Mouse (Mus musculus) brain, embryonic 14.5 days (tissue): ENCODE results near the gene Wdr20. TPM values are rescaled to one million over a fixed set of nuclear protein-coding genes. Genes with fewer than 3 reads are reported as not detected.

ENCODE experiments used
- DNase-seq: peaks from one replicate; pipeline ENCODE4 v3.0.0-alpha.2; 2011; ENCODE audit warnings: low read depth
- CTCF ChIP-seq: fragments of 200-500 bp; IDR thresholded peaks from 2 replicates; pipeline ENCODE4 v1.5.1; 2012; ENCODE audit warnings: inconsistent platforms, mild to moderate bottlenecking, moderate library complexity, borderline replicate concordance; ENCODE audit not compliant: insufficient read depth, insufficient read length; ENCODE audit errors: extremely low read depth
- POLR2A ChIP-seq: fragments of 200-500 bp; IDR thresholded peaks from 2 replicates; pipeline ENCODE4 v1.6.1; 2012; ENCODE audit warnings: mild to moderate bottlenecking, inconsistent platforms, borderline replicate concordance; ENCODE audit not compliant: poor library complexity, insufficient read depth, insufficient read length, severe bottlenecking; ENCODE audit errors: extremely low read depth
- polyA plus RNA-seq: library from polyadenylated mRNA; depleted of rRNA; stranded (reverse); fragments of >200 nt; gene quantifications from 2 replicates; pipeline ENCODE4 v1.2.3, GENCODE M21; 2012

Wdr20 gene
- polyA plus RNA-seq, 1 experiment: 28.6 TPM

DNA sequence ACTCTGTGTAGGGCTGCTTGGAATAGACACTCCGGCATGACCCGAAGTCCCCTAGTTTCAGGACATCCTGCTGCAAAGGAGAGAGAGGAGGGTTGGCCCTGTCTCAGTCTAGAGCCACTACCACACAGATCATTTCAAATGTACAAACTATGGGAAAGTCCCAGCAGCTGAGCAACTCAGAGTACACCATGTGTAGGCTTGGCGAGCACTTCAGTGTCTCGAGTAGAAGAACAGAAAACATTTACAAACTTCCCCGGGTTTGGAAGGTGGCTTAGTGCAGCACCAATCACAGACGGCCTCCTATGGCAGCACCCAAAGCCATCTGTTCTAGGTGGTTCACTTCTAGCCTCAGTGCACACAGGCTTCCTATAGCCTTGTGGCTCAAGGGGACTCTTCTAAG, 75.9 kb downstream of the Wdr20 start:
- TF ChIP-seq POLR2A: no peak
- no peak for TF ChIP-seq CTCF
- no peak for DNase-seq

DNA sequence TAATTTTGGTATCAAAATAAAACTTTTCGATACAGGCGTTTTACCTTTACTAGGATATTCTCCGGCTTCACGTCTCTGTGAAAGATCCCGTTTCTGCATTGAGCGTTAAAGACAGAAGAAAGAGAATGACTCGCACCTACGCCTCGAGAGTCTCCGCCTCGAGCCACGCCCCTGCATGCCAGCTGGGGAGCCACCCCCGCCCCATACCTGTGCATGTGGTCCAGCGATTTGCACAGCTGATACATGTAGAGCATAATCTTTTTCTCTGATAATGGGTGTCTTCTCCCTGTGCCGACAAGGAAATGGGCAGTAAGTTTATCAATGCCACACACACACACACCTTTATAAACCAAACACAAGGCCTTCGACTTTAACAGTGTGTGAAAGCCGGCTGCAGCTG, 77.2 kb downstream of the Wdr20 start:
- TF ChIP-seq POLR2A (no peak), CTCF (no peak)
- no peak for DNase-seq

DNA sequence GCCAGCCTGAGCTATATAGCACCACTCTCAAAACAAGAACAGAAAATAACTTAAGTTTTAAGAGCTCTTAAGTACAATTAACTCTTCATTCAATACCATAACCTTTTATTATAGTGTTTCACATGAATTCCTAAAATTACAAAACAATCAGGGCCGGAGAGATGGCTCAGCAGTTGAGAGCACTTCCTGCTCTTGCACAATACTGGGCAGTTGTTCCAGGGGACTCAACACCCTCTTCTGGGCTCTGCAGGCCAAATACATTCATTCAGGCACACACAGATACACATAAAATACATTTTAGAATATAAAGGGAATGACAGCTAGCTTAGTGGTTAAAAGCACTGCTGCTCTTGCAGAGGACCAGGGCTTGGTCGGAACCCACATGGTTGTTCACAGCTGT, 79.1 kb downstream of the Wdr20 start:
- no peak for DNase-seq
- TF ChIP-seq POLR2A (no peak), CTCF (no peak)

DNA sequence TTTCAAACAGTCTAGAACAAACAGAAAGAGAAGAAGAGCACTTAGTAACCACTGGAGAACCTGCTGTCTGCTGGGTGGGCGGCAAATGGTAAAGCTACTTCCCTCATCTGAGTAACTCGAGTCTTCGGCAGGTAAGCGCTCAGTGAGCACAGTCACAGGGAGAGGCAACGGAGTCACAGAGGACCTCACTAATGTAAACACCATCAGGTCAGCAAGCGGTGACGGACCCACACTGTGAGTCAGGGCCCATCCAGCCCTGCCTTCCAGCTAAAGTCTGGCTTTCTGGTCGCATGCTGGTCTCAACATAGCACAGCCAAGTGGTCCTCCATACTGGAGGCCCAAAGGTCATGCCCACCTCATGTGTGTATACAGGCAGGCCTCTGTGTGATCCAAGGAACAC, 81.6 kb downstream of the Wdr20 start:
- no peak for TF ChIP-seq CTCF
- TF ChIP-seq POLR2A: no peak
- DNase-seq: no peak

DNA sequence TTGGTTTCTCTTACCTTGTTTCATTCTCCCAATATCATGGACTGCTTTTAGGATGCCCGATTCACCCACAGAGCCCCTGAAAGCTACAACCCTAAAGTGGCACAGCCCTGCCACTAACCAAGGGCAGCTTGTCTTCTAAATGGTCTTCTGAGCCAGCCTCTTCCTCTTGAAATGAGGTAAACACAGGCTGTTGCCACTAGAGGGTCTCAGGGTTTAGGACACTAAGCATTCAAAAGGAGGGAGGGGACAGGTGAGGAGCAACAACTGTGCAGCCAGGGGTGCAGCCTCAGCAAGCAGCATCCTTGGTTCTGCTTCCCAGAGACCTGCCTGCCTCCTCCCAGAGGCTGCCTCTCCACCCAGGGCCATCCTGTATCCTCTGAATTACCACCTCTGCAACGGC, 84.0 kb downstream of the Wdr20 start:
- TF ChIP-seq POLR2A (no peak), CTCF (no peak)

DNA sequence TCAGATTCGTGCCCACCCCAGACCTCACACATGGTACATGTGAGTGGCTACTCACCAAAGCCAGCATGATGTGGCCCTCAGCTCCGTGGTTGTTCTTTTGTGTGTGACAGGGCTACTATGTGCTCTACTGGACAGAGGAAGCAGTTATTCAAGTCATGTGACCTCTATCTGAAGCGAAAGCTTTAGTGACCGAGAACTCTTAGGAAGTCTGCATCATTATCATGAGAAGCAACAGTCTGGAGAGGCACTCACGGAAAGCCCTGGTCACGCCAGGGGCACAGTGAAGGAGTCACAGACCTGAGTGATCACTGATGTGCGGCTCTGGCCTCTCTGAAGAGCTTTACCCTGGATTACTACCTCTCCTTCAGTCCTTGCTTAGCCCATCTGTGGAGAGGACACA, 84.6 kb downstream of the Wdr20 start:
- TF ChIP-seq POLR2A (no peak), CTCF (no peak)
- no peak for DNase-seq

More for the DNA sequence above, 84.0 kb downstream of the Wdr20 start:
- no peak for DNase-seq

DNA sequence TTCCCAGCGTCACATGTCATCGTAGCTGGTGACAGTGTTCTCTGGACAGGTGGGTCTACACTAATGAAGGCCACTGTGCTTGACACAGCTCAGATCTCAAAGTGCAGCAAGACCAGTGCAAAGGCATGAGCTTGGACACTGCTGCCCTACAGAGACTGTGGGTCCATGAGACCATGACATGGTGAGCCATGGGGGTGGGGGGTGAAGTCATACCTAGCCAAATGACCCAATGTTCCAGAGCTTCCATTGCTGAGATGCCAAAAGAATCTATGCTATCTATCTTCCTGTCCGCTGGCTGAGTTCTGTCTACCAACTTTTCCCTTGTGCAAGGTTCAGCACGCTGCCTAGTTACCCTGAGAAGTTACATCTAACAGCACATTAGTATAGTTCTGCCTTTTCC, 91.2 kb downstream of the Wdr20 start:
- no peak for DNase-seq
- TF ChIP-seq CTCF (no peak), POLR2A (no peak)

DNA sequence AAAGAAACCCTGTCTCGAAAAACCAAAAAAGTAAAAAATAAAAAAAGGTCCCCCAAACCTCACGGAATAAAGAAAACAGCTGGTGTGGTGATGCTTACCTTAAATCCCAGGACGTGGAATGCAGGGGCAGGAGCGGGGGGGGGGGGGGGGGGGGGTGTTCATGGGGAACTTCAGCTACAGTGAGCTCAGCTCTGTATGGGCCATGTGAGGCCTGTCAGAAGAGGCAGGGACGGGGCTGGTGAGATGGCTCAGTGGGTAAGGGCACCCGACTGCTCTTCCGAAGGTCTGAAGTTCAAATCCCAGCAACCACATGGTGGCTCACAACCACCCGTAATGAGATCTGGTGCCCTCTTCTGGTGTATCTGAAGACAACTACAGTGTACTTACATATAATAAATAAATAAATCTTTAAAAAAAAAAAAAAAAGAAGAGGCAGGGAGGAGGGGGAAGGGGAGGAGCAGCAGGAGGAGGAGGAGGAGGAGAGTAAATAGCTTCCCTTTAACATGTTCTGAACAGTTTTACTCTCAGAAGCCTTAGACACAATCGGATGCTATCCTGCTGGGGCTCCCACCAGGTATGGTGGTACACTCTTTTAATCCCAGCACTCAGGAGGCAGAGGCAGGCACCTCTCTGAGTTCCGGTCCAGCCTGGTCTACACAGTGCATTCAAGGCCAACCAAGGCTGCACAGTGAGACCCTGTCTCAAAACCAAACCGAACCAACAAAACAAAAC, 92.7 kb downstream of the Wdr20 start:
- no peak for DNase-seq
- no peak for TF ChIP-seq POLR2A
- no peak for TF ChIP-seq CTCF

DNA sequence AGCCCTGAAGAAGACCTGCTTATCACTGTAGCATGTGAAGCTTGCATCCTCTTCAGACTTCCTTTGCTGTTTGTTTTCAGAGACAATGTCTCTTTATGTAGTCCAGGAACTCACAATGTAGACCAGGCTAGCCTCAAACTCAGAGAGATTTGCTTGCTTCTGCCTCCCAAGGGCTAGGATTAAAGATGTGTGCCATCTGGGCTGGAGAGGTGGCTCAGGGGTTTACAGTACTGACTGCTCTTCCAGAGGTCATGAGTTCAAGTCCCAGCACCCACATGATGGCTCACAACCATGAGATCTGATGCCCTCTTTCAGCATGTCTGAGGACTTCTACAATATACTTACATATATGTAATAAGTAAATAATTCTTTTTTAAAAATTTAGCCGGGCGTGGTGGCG, 97.4 kb downstream of the Wdr20 start:
- TF ChIP-seq CTCF (no peak), POLR2A (no peak)
- no peak for DNase-seq

DNA sequence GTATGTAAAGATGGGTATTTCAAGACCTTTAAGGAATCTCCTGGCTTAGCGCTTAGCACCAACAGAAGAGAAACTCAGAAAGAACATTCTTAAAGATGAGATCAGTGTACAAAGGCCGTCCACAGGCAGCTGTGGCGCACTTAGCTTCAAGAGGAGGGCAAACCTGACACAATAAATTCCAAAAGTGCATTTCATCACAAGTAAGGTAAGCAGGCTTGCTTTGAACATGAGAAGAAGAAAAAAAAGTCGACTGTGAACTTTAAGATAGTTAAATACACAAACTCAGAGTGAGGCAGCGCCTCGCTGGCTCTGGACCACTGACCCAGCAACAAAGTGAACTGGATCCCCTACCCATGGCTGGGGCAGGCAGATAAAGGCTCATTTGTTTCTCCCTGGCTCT, 99.0 kb downstream of the Wdr20 start:
- no peak for DNase-seq
- TF ChIP-seq POLR2A (no peak), CTCF (no peak)

DNA sequence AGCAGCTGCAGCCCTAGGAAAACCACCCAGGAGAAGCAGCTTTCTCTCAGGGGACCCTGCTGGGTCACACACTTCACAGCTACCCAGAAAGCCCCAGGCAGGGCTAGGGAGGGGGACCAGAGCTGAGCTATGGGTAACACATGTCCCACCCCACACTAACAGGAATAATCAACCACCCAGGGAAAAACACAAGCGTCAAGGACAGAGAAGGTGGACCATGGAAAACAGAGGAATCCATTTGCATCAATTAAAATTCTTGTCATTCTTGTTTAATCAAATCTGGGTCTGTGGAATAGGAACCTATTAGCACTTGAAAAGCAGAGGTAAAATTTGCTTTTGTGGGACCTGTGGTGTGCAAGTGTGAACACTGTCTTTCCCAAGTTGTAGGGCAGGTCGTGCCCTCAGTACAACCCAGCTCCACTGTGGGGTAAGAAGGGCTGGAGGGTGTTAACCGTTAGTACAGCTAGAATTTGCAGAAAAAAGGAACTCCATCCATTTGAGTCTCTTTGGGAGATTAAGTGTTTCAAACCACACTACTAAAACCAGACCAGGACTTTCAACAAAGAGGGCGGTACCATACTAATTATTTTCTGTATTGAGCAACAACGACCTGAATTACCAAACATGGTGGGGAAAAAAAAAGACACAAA, 99.6 kb downstream of the Wdr20 start:
- peak; percentile 85 for DNase-seq
- TF ChIP-seq CTCF: no peak
- no peak for TF ChIP-seq POLR2A

DNA sequence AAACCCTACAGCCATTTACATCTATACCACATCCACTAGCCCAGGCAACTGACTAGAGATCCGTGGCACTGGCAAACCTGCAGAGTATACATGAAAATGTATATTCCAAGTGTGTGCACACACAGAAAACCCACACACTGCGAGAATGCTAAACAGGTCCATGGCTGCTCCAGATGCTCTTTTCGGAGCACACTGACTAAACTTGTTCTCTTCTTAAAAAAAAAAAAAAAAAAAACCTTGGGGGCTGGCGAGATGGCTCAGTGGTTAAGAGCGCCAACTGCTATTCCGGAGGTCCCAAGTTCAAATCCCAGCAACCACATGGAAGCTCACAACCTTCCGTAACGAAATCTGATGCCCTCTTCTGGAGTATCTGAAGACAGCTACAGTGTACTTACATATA, 100.1 kb downstream of the Wdr20 start:
- TF ChIP-seq POLR2A (no peak), CTCF (no peak)
- no peak for DNase-seq

DNA sequence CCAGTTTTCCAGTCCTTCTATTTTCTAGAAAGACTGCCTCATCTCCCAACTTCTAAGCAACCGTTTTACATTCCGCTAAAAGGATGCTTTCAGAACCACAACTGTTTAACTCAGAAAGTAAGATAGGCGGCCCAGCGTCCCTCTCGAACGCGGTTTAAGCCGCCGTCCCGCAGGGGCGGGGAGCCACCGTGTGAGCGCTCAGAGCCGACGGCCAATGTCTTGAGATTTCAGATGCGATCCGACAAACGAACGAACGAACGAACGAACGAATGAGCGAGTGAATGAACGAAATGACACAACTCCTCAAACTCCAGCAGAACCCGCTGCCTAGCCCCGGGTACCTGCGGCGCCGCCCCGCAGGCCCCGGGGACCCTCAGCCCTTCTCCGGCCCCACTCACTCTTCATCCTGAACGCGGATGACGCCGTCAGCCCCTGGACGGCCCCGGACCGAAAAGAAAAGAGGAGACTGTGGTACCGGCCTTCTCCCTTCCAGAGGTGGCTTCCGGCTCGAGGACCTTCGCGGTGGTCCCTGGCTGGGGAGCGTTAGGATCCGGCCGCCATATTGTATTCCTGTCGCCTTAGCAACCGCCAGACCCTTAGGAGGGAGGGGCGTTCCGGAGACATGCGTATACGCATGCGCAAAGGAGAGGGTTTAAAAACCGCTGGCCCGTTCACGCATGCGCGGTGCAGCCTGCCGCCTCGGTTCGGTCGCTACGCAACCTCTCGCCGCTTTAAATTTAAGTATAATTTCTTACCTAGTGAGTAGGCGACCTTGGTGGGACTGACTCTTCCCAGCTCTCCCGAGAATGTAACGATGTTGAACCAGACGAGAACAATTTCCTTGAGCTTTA, 102.8 kb downstream of the Wdr20 start, which contains the start of gene Mok:
Gene Mok, minus strand, starts transcription at position 592 of the 851 bp plus-strand sequence.
- DNase-seq: peak; percentile 97
- TF ChIP-seq POLR2A (peak; percentile 45; the same call in 1 of the 2 replicates), CTCF (no peak)
